Mouse (Mus musculus) skeletal muscle tissue, adult 2 months (tissue): ENCODE results near the gene Myof.

ENCODE experiments used
- DNase-seq: peaks from one replicate; pipeline ENCODE4 v3.0.0-alpha.2; 2012; ENCODE audit warnings: low read depth, low spot score

The Myof gene

GRCm38 (mm10) chr19:37877511-37878167, 165.7 kb downstream of the Myof start:
- no peak for DNase-seq

- DNase-seq: no peak
Observed at GRCm38 (mm10) chr19:37876605-37877245, 166.7 kb downstream of the Myof start.

- no peak for DNase-seq
Observed at GRCm38 (mm10) chr19:37873499-37873898, 169.9 kb downstream of the Myof start.

- DNase-seq: no peak
Observed at GRCm38 (mm10) chr19:37867592-37867991, 175.8 kb downstream of the Myof start.

- no peak for DNase-seq
Observed at GRCm38 (mm10) chr19:37866994-37867393, 176.4 kb downstream of the Myof start.

- DNase-seq: no peak
Observed at GRCm38 (mm10) chr19:37861171-37861570, 182.2 kb downstream of the Myof start.

GRCm38 (mm10) chr19:37860267-37860666, 183.1 kb downstream of the Myof start:
- no peak for DNase-seq

- DNase-seq: no peak
Observed at GRCm38 (mm10) chr19:37858406-37859081, 184.8 kb downstream of the Myof start.

GRCm38 (mm10) chr19:37852056-37852455, 191.3 kb downstream of the Myof start:
- no peak for DNase-seq

- no peak for DNase-seq
Observed at GRCm38 (mm10) chr19:37851590-37852038, 191.8 kb downstream of the Myof start.
